Mouse (Mus musculus): Measurements from ENCODE around the gene Egfem1. TPM values are rescaled to one million over a fixed set of nuclear protein-coding genes. Genes with fewer than 3 reads are reported as not detected.
A peak's percentile ranks its signal among the peaks of the same experiment; 100 is the strongest.

Egfem1 gene
- polyA plus RNA-seq (2016; fragmentation: Nextera tagmentation; extraction: Ambion mirVana), result 0.07 and 0.12 TPM in 2 replicates

- Histone ChIP-seq H3K4me2 (peak within 1 kb of the TSS; percentile 59), H3K36me3 (no peaks in the 10 kb centered on the region), H3K27ac (no peak within 1 kb of the TSS), H3K4me1 (no peaks in the 10 kb centered on the region; the same call in 1 of the 2 replicates), H3K9me3 (replicated peaks) (no peaks in the 10 kb centered on the region), H3K4me3 (peak within 1 kb of the TSS; percentile 34), H3K27me3 (replicated peaks) (peaks cover 40% of the 10 kb centered on the region), H3K9ac (no peak within 1 kb of the TSS)
- 13% methylated on average over 12 of the region's 12 CpGs for WGBS (ENCODE audit: insufficient replicate concordance)
- ATAC-seq, result no peak
Observed at GRCm38 (mm10) chr3:29081952-29082295, at the start of gene Egfem1. Gene Egfem1, plus strand, starts transcription at chr3:29082023.

DNA sequence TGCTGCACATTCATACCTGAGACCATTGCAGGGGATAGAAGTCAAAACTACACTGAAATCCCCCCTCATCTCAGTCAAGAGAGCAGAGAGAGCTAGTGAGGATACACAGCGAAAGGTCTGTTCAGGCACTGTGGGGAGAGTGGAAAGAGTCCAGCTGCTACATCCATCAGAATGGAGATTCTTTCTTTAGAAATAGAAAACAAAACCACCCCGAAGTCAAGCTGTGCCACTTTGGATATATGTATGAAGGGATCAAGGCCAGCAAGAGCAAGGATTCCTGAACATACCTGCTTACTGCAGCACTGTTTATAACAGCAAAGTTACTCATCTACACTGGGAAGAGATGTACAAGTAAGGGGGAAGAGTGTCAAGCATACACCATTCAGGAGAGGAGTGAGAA is 48.7 kb upstream of the Egfem1 start:
- H3K27me3 ChIP-seq (replicated peaks), result no peaks in the 10 kb centered on the region
- no peak overlapping the region for H3K4me2 ChIP-seq
- no peak overlapping the region for H3K9ac ChIP-seq
- 69% methylated on average over 2 of the region's 2 CpGs for WGBS (ENCODE audit: insufficient replicate concordance)
- no peaks in the 10 kb centered on the region for H3K4me1 ChIP-seq
- no peak overlapping the region for H3K27ac ChIP-seq
- no peaks in the 10 kb centered on the region for H3K9me3 ChIP-seq (replicated peaks)
- no peaks in the 10 kb centered on the region for H3K36me3 ChIP-seq
- no peak overlapping the region for H3K4me3 ChIP-seq
- no peak for ATAC-seq

DNA sequence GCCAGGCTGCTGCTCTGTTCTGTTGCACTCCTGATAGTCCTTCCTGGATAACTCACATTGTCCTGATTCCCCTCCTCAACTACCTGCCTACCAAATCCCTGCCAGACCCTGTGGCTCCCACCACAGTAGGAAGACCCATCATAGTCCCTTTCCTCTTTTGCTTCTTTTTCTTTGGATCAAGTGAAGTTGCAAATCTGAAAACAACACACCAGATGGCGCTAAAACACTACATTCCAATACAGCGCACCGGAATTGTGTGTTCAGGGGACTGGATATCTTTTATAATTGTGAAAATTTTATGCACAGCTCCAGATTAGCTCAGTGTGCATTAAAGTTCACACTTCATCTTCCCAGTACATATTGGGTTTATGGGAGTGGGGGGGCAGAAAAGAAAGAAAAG is 45.7 kb upstream of the Egfem1 start:
- H3K27me3 ChIP-seq (replicated peaks), result no peaks in the 10 kb centered on the region
- H3K9me3 ChIP-seq (replicated peaks), result no peaks in the 10 kb centered on the region
- no peak overlapping the region for H3K4me3 ChIP-seq
- no peak overlapping the region for H3K27ac ChIP-seq
- no peak overlapping the region for H3K4me2 ChIP-seq
- WGBS (ENCODE audit: insufficient replicate concordance), result under 1% methylated on average over 3 of the region's 3 CpGs
- H3K9ac ChIP-seq, result no peak overlapping the region
- ATAC-seq, result no peak
- H3K4me1 ChIP-seq, result no peaks in the 10 kb centered on the region
- H3K36me3 ChIP-seq, result no peaks in the 10 kb centered on the region

GRCm38 (mm10) chr3:29036620-29037019 is 45.2 kb upstream of the Egfem1 start:
- no peak for ATAC-seq
- no peak overlapping the region for H3K4me2 ChIP-seq
- no peak overlapping the region for H3K27ac ChIP-seq
- no peaks in the 10 kb centered on the region for H3K36me3 ChIP-seq
- no peak overlapping the region for H3K4me3 ChIP-seq
- H3K4me1 ChIP-seq, result no peaks in the 10 kb centered on the region
- H3K27me3 ChIP-seq (replicated peaks), result no peaks in the 10 kb centered on the region
- H3K9me3 ChIP-seq (replicated peaks), result no peaks in the 10 kb centered on the region
- no peak overlapping the region for H3K9ac ChIP-seq

GRCm38 (mm10) chr3:29040064-29040463 is 41.8 kb upstream of the Egfem1 start:
- Histone ChIP-seq H3K4me3 (no peak overlapping the region), H3K9ac (no peak overlapping the region), H3K4me1 (no peaks in the 10 kb centered on the region), H3K27ac (no peak overlapping the region), H3K36me3 (no peaks in the 10 kb centered on the region), H3K4me2 (no peak overlapping the region), H3K27me3 (replicated peaks) (no peaks in the 10 kb centered on the region), H3K9me3 (replicated peaks) (no peaks in the 10 kb centered on the region)
- WGBS (ENCODE audit: insufficient replicate concordance), result 76% methylated on average over 7 of the region's 7 CpGs
- no peak for ATAC-seq

DNA sequence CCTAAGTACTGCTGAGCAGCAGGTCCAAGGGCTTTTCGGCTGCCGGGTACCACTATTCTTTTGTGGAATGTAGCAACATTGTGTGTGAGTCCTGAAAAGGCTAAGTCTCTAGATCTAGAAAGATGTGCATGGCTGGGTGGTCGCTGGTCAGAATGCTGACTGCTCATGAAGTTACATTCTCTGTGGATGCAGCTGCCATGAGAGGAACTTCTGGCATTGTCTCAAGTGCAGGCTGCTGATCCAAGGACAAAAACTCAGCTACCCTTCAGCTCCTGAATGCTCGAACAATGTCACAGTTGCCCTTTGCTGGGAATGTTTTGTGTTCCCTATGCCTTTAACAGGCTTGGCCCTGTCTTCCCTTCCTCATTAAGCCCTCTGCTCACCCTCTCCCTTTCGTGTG is 35.5 kb upstream of the Egfem1 start:
- Histone ChIP-seq H3K27ac (no peak overlapping the region), H3K9ac (no peak overlapping the region), H3K36me3 (no peaks in the 10 kb centered on the region), H3K4me3 (no peak overlapping the region), H3K9me3 (replicated peaks) (no peaks in the 10 kb centered on the region), H3K4me1 (no peaks in the 10 kb centered on the region), H3K27me3 (replicated peaks) (no peaks in the 10 kb centered on the region), H3K4me2 (no peak overlapping the region)
- WGBS (ENCODE audit: insufficient replicate concordance), result 68% methylated on average over 5 of the region's 5 CpGs
- ATAC-seq, result no peak

GRCm38 (mm10) chr3:29047273-29047932 is 34.4 kb upstream of the Egfem1 start:
- Histone ChIP-seq H3K27me3 (replicated peaks) (no peaks in the 10 kb centered on the region), H3K4me1 (no peaks in the 10 kb centered on the region), H3K9ac (no peak overlapping the region), H3K27ac (no peak overlapping the region), H3K9me3 (replicated peaks) (no peaks in the 10 kb centered on the region), H3K36me3 (no peaks in the 10 kb centered on the region), H3K4me3 (no peak overlapping the region), H3K4me2 (no peak overlapping the region)
- ATAC-seq, result no peak
- WGBS (ENCODE audit: insufficient replicate concordance), result 57% methylated on average over 14 of the region's 14 CpGs

GRCm38 (mm10) chr3:29063156-29063555 is 18.7 kb upstream of the Egfem1 start:
- H3K4me1 ChIP-seq, result no peaks in the 10 kb centered on the region
- H3K9me3 ChIP-seq (replicated peaks), result no peaks in the 10 kb centered on the region
- H3K36me3 ChIP-seq, result no peaks in the 10 kb centered on the region
- no peak overlapping the region for H3K4me2 ChIP-seq
- no peak overlapping the region for H3K4me3 ChIP-seq
- H3K9ac ChIP-seq, result no peak overlapping the region
- 62% methylated on average over 4 of the region's 4 CpGs for WGBS (ENCODE audit: insufficient replicate concordance)
- H3K27ac ChIP-seq, result no peak overlapping the region
- ATAC-seq, result no peak
- no peaks in the 10 kb centered on the region for H3K27me3 ChIP-seq (replicated peaks)

DNA sequence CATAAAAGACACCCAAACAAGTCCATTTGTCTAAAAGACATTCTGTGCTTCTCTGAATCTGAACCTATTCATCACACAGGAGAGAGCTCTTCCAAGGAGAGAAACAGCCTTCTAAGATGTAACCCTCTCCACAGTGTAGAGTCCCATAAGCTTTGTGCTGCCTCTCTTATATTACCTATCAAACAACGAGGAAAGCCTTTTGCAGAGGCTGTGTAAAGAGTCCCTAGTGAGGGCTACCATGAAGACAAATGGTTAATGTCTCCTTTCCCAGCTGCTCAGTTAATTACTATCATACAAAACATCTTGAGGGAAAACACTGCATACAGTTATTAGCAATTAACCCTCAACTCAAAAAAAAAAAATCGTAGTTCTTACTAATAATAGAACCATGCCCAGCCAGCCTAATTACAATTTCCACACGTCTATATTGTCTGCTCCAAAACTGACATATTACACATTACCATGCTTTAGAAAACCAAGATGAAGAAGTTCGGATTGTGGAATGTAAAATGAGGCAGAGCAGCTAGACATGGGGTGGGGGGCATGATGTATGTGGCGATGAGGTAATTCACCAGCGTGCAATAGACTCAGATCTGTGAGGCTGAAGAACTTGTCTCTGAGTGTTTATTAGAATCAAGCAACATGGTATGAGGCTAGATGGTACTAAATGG is 13.3 kb upstream of the Egfem1 start:
- no peak overlapping the region for H3K4me3 ChIP-seq
- H3K9ac ChIP-seq, result no peak overlapping the region
- H3K27me3 ChIP-seq (replicated peaks), result no peaks in the 10 kb centered on the region
- no peak for ATAC-seq
- no peak overlapping the region for H3K4me2 ChIP-seq
- H3K27ac ChIP-seq, result no peak overlapping the region
- no peaks in the 10 kb centered on the region for H3K9me3 ChIP-seq (replicated peaks)
- 72% methylated on average over 6 of the region's 6 CpGs for WGBS (ENCODE audit: insufficient replicate concordance)
- no peaks in the 10 kb centered on the region for H3K4me1 ChIP-seq
- H3K36me3 ChIP-seq, result no peaks in the 10 kb centered on the region

DNA sequence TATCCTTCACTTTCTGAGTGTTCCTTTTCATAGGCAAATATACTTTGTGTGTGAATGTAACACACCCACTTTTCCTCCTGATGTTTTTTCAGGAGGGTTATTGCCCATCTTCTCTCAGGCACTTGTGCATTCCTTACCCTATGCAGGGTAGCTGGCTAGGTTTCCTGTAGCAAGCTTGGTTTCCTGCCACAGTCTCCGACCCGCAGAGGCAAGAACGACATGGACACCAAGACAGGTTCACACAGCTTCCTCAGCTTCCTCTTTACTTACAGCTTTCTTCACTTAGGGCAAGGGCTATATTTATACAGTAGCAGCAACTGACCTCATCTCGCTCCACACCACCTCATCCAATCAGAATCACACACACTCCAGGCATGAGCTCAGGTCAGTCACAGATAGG is 10.5 kb upstream of the Egfem1 start:
- Histone ChIP-seq H3K4me2 (no peak overlapping the region), H3K27me3 (replicated peaks) (no peaks in the 10 kb centered on the region), H3K27ac (no peak overlapping the region), H3K9ac (no peak overlapping the region), H3K4me3 (no peak overlapping the region), H3K36me3 (no peaks in the 10 kb centered on the region), H3K4me1 (no peaks in the 10 kb centered on the region), H3K9me3 (replicated peaks) (no peaks in the 10 kb centered on the region)
- 21% methylated on average over 4 of the region's 4 CpGs for WGBS (ENCODE audit: insufficient replicate concordance)
- no peak for ATAC-seq

GRCm38 (mm10) chr3:29081517-29081916 is 306 bp upstream of the Egfem1 start:
- ATAC-seq, result no peak
- WGBS (ENCODE audit: insufficient replicate concordance), result 32% methylated on average over 13 of the region's 13 CpGs
- H3K27me3 ChIP-seq (replicated peaks), result peaks cover 40% of the 10 kb centered on the region
- H3K4me3 ChIP-seq, result no peak overlapping the region
- H3K4me2 ChIP-seq, result no peak overlapping the region
- no peak overlapping the region for H3K27ac ChIP-seq
- H3K9me3 ChIP-seq (replicated peaks), result no peaks in the 10 kb centered on the region
- no peaks in the 10 kb centered on the region; the same call in 1 of the 2 replicates for H3K4me1 ChIP-seq
- H3K9ac ChIP-seq, result no peak overlapping the region
- H3K36me3 ChIP-seq, result no peaks in the 10 kb centered on the region

- Histone ChIP-seq H3K27me3 (replicated peaks) (peaks cover 40% of the 10 kb centered on the region), H3K9ac (no peak overlapping the region), H3K4me1 (no peaks in the 10 kb centered on the region; the same call in 1 of the 2 replicates), H3K36me3 (no peaks in the 10 kb centered on the region), H3K9me3 (replicated peaks) (no peaks in the 10 kb centered on the region), H3K27ac (no peak overlapping the region), H3K4me2 (peak overlapping the region; percentile 59), H3K4me3 (peak overlapping the region; percentile 34)
- no peak for ATAC-seq
- WGBS (ENCODE audit: insufficient replicate concordance), result 2% methylated on average over 46 of the region's 59 CpGs
Observed at GRCm38 (mm10) chr3:29082296-29082995, 623 bp downstream of the Egfem1 start.
